Mouse (Mus musculus) embryonic facial prominence, embryonic 13.5 days (tissue): ENCODE data around the gene Cdc14a. TPM values are rescaled to one million over a fixed set of nuclear protein-coding genes. Genes with fewer than 3 reads are reported as not detected.

Experiments used
- ATAC-seq: fragments of 200-750 bp; cut with Nextera tagmentation; 2 replicates; pipeline ENCODE4 v1.8.0; 2017; ENCODE audit warnings: low read depth; ENCODE audit not compliant: insufficient number of reproducible peaks, insufficient read depth, low FRiP score, low TSS enrichment
- H3K27ac ChIP-seq: fragments of 300-500 bp; sonication (generic); 2 replicates; pipeline ENCODE4 v1.5.1; 2015; ENCODE audit warnings: moderate library complexity, mild to moderate bottlenecking, inconsistent platforms
- H3K27me3 ChIP-seq: fragments of 300-500 bp; sonication (generic); 2 replicates; pipeline ENCODE4 v1.6.1; 2015; ENCODE audit warnings: mild to moderate bottlenecking, inconsistent platforms
- H3K36me3 ChIP-seq: fragments of 300-500 bp; sonication (generic); 2 replicates; pipeline ENCODE4 v1.6.1; 2015; ENCODE audit warnings: mild to moderate bottlenecking, inconsistent platforms
- H3K4me1 ChIP-seq: fragments of 300-500 bp; sonication (generic); 2 replicates; pipeline ENCODE4 v1.6.1; 2015; ENCODE audit warnings: inconsistent platforms
- H3K4me2 ChIP-seq: fragments of 300-500 bp; sonication (generic); 2 replicates; pipeline ENCODE4 v1.6.1; 2015; ENCODE audit warnings: moderate library complexity, mild to moderate bottlenecking, inconsistent platforms
- H3K4me3 ChIP-seq: fragments of 300-500 bp; sonication (generic); 2 replicates; pipeline ENCODE4 v1.5.1; 2015; ENCODE audit warnings: mild to moderate bottlenecking, inconsistent platforms
- H3K9ac ChIP-seq: fragments of 300-500 bp; sonication (generic); 2 replicates; pipeline ENCODE4 v1.6.1; 2015; ENCODE audit warnings: mild to moderate bottlenecking, inconsistent platforms
- H3K9me3 ChIP-seq: fragments of 300-500 bp; sonication (generic); 2 replicates; pipeline ENCODE4 v1.6.1; 2016; ENCODE audit warnings: inconsistent platforms
- WGBS: fragments of 180-500 bp; shearing (Covaris S2); methylation state at CpG from one replicate; pipeline ENCODE4 v1.1.7; 2015; ENCODE audit warnings: mixed read lengths; 5-methylcytosine and 5-hydroxymethylcytosine counted together
- polyA plus RNA-seq: library from polyadenylated mRNA; unstranded; fragments of >200 nt; fragmentation: Nextera tagmentation; extraction: Ambion mirVana; gene quantifications from 2 replicates; pipeline ENCODE4 v1.2.1, GENCODE M21; 2015

Gene Cdc14a
- polyA plus RNA-seq, 1 experiment from 2014 or later: 9.6 TPM

- Histone ChIP-seq H3K27me3 (no peaks in the 10 kb centered on the region), H3K4me3 (no peak overlapping the region), H3K27ac (no peak overlapping the region), H3K36me3 (no peaks in the 10 kb centered on the region), H3K4me1 (no peaks in the 10 kb centered on the region), H3K9me3 (no peaks in the 10 kb centered on the region), H3K9ac (no peak overlapping the region), H3K4me2 (no peak overlapping the region)
- no peak for ATAC-seq
- 79% methylated on average over 3 of the region's 3 CpGs for WGBS
Observed at GRCm38 (mm10) chr3:116436113-116436512, 12.3 kb upstream of the Cdc14a start.

DNA sequence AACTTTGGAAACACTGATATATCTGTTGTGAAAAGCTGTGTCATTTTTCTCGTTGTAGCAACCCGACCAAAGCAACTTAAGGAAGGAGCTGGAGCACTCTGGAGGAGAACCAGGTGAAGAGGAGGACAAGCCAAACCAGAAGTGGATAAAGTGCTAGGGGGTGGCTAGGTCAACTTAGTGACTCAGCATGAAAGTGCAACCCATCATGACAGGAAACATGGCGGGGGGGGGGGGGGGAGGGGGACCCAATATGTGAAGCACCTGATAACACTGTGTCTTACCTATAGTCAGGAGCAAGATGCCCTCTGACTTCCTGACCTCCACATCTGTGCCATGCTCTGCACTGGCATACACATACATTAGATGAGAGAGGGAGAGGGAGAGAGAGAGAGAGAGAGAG is 10.9 kb upstream of the Cdc14a start:
- ATAC-seq: no peak
- no peaks in the 10 kb centered on the region for H3K27me3 ChIP-seq
- H3K9ac ChIP-seq: no peak overlapping the region
- H3K4me2 ChIP-seq: no peak overlapping the region
- no peak overlapping the region for H3K4me3 ChIP-seq
- WGBS: 87% methylated on average over 2 of the region's 3 CpGs
- no peaks in the 10 kb centered on the region for H3K4me1 ChIP-seq
- H3K36me3 ChIP-seq: no peaks in the 10 kb centered on the region
- H3K9me3 ChIP-seq: no peaks in the 10 kb centered on the region
- H3K27ac ChIP-seq: no peak overlapping the region

GRCm38 (mm10) chr3:116425901-116426300 is 2.1 kb upstream of the Cdc14a start:
- 94% methylated on average over 6 of the region's 6 CpGs for WGBS
- H3K4me3 ChIP-seq: no peak overlapping the region
- no peak overlapping the region for H3K4me2 ChIP-seq
- peaks cover 17% of the 10 kb centered on the region for H3K4me1 ChIP-seq
- no peak for ATAC-seq
- no peak overlapping the region for H3K9ac ChIP-seq
- H3K27ac ChIP-seq: no peak overlapping the region
- no peaks in the 10 kb centered on the region for H3K9me3 ChIP-seq
- H3K36me3 ChIP-seq: no peaks in the 10 kb centered on the region
- no peaks in the 10 kb centered on the region for H3K27me3 ChIP-seq

DNA sequence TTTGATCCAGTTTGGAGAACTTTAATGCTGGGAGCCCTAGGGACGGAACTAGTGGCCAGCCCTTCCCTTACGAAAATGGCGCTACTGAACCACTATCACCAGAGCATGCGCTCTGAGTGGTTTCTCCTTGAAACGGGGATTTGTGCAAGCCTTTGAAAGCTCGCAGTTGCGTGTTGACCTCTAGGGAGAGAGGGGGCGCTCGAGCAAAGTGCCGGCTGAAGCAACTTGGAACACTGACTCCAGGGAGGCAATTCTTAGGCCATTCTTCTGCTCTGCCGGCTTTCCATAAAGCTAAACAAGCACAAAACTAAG is 1.1 kb upstream of the Cdc14a start:
- peak overlapping the region; percentile 96 for H3K27ac ChIP-seq

DNA sequence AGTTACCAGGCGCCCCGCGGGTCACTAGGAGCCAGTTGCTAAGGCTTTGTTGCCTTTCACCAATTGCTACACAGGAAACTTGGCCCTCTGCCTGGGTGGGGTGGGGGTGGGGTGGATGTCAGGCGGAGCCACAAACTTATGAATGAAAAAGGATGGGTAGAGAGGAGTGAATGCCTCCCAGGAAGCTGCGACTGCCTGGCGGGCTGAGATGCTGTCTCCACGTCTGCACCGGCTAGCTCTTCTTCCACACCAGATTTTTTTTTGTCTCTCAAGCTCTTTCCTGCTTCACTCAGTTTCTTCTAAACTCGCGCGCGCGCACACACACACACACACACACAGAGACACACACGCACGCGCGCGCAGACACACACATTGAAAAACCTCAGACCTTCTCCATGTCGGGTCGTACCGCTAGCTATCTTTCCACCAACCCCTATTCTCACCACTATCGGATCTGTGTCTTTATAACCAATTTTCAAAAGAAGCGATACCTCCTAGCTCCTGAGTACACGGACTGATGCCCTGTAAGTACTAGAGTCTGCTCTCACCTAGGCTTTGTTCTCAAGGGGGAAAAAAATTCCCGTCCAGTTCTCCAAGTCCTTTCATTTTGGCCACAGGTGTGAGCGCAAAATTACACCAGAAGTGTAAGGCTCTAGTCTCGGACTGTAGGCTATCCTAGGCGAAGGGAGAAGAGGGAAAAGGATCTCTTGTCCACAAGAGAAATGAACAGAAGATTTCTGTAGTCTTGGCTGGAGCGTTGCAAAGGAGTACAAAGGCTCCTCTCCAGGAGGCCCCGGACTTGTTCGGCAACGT is 534 bp upstream of the Cdc14a start:
- no peaks in the 10 kb centered on the region for H3K9me3 ChIP-seq
- H3K4me3 ChIP-seq: peak overlapping the region; percentile 94
- no peak for ATAC-seq
- peaks cover 18% of the 10 kb centered on the region for H3K4me1 ChIP-seq
- H3K9ac ChIP-seq: peak overlapping the region; percentile 88
- no peaks in the 10 kb centered on the region for H3K27me3 ChIP-seq
- WGBS: under 1% methylated on average over 32 of the region's 32 CpGs
- peak overlapping the region; percentile 96 for H3K27ac ChIP-seq
- H3K36me3 ChIP-seq: peaks cover 4% of the 10 kb centered on the region
- H3K4me2 ChIP-seq: peak overlapping the region; percentile 89

More for the DNA sequence above, 1.1 kb upstream of the Cdc14a start:
- peak overlapping the region; percentile 88 for H3K9ac ChIP-seq
- WGBS: under 1% methylated on average over 11 of the region's 11 CpGs
- peak overlapping the region; percentile 94 for H3K4me3 ChIP-seq
- peaks cover 1% of the 10 kb centered on the region; the same call in 1 of the 2 replicates for H3K36me3 ChIP-seq
- H3K4me1 ChIP-seq: peaks cover 18% of the 10 kb centered on the region
- no peaks in the 10 kb centered on the region for H3K27me3 ChIP-seq
- no peaks in the 10 kb centered on the region for H3K9me3 ChIP-seq
- peak overlapping the region; percentile 89 for H3K4me2 ChIP-seq
- no peak for ATAC-seq

DNA sequence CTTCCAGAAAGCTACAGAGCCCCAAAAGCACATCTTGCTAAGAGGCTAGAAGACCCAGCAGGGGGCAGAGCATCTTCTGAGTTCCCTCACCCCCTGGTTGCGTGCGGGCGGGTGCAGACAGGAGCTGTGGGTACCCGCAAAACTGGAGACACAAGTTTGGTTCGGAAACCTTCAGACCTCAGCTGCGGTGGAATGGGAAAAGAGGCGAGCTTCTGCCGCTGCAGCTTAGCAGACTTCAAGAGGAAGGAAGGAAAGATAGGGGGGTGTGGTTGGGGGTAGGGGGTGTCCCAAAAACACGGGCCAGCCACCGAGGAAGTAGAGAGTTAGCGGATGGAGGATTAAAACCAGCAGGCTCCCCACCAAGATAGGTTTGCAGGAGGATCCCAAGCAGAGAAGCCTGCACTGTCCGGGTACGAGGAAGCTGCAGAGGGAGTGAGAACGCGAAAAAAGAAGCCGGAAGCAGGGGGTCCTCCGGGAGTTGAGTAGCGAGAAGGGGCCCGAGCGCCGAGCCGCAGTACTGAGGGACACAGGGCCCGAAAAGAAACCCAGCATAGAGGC is 958 bp downstream of the Cdc14a start:
- Histone ChIP-seq H3K4me1 (peaks cover 18% of the 10 kb centered on the region), H3K36me3 (peaks cover 8% of the 10 kb centered on the region), H3K4me3 (peak overlapping the region; percentile 94), H3K4me2 (peak overlapping the region; percentile 89), H3K27me3 (no peaks in the 10 kb centered on the region), H3K27ac (peak overlapping the region; percentile 96), H3K9ac (peak overlapping the region; percentile 88), H3K9me3 (no peaks in the 10 kb centered on the region)
- WGBS: under 1% methylated on average over 23 of the region's 23 CpGs
- 0 out of 2 replicates have a peak, but pooled peaks have one; percentile 15 for ATAC-seq

DNA sequence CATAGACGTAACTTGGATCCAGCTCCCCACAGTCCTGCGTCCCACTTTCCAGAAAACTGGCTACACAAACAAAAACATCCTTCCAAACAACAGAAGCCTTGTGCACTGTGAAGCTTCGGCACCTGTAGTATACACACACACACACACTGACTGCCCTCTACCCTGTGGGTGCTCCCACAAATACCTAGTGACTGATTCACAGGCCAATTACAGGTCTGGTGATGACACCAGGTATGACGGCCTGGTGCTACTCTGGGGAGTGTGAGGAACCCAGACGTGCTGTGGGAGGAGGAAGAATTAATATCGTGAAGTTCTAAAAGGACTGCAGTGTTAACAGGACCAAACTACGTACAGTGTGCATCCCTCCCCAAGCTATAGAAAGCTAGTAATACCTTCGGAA is 1.8 kb downstream of the Cdc14a start:
- Histone ChIP-seq H3K27ac (no peak overlapping the region), H3K9ac (peak overlapping the region; percentile 88), H3K27me3 (no peaks in the 10 kb centered on the region), H3K4me3 (peak overlapping the region; percentile 94), H3K4me2 (peak overlapping the region; percentile 89), H3K9me3 (no peaks in the 10 kb centered on the region), H3K4me1 (peaks cover 18% of the 10 kb centered on the region), H3K36me3 (peaks cover 11% of the 10 kb centered on the region)
- ATAC-seq: no peak
- WGBS: 30% methylated on average over 8 of the region's 8 CpGs

DNA sequence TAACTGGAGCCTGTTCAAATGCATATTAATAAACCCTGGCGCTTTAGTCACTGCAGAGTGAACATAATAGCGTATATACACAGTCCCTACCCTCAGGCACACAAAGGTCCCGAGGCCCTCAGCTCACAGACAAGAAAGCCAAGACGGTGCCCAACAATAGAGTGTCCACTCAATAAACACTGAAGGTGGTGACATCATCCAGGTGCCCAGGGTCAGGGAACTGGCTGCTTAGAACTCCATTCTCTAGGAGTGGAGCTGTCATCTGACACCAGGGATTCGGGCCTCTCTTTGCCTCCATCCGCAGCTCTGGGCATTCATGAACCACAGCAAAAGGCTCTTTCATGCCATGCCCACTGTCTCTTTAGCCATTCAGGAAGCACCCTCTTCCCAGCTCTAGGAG is 2.7 kb downstream of the Cdc14a start:
- peaks cover 18% of the 10 kb centered on the region for H3K4me1 ChIP-seq
- H3K4me3 ChIP-seq: no peak overlapping the region
- no peaks in the 10 kb centered on the region for H3K27me3 ChIP-seq
- no peak for ATAC-seq
- no peak overlapping the region for H3K9ac ChIP-seq
- no peak overlapping the region for H3K27ac ChIP-seq
- no peaks in the 10 kb centered on the region for H3K9me3 ChIP-seq
- peaks cover 19% of the 10 kb centered on the region for H3K36me3 ChIP-seq
- WGBS: 44% methylated on average over 6 of the region's 6 CpGs
- peak overlapping the region; percentile 31; the same call in 1 of the 2 replicates for H3K4me2 ChIP-seq

GRCm38 (mm10) chr3:116419791-116420190 is 4.0 kb downstream of the Cdc14a start:
- H3K9ac ChIP-seq: no peak overlapping the region
- no peaks in the 10 kb centered on the region for H3K27me3 ChIP-seq
- H3K4me2 ChIP-seq: no peak overlapping the region
- H3K4me3 ChIP-seq: no peak overlapping the region
- no peak overlapping the region for H3K27ac ChIP-seq
- WGBS: 86% methylated on average over 11 of the region's 11 CpGs
- H3K9me3 ChIP-seq: no peaks in the 10 kb centered on the region
- H3K36me3 ChIP-seq: peaks cover 29% of the 10 kb centered on the region
- no peak for ATAC-seq
- peaks cover 18% of the 10 kb centered on the region for H3K4me1 ChIP-seq

- WGBS: 94% methylated on average over 3 of the region's 3 CpGs
- Histone ChIP-seq H3K4me3 (no peak overlapping the region), H3K4me1 (peaks cover 11% of the 10 kb centered on the region), H3K27me3 (no peaks in the 10 kb centered on the region), H3K4me2 (no peak overlapping the region), H3K9ac (no peak overlapping the region), H3K27ac (no peak overlapping the region), H3K9me3 (no peaks in the 10 kb centered on the region), H3K36me3 (peaks cover 32% of the 10 kb centered on the region)
- no peak for ATAC-seq
Observed at GRCm38 (mm10) chr3:116414451-116414860, 9.4 kb downstream of the Cdc14a start.

GRCm38 (mm10) chr3:116412954-116413724 is 10.7 kb downstream of the Cdc14a start:
- WGBS: 81% methylated on average over 4 of the region's 4 CpGs
- Histone ChIP-seq H3K4me3 (no peak overlapping the region), H3K4me1 (peaks cover 11% of the 10 kb centered on the region), H3K9ac (no peak overlapping the region), H3K4me2 (no peak overlapping the region), H3K9me3 (no peaks in the 10 kb centered on the region), H3K36me3 (peaks cover 34% of the 10 kb centered on the region), H3K27ac (no peak overlapping the region), H3K27me3 (no peaks in the 10 kb centered on the region)
- ATAC-seq: no peak
